In the genomic region with DNA sequence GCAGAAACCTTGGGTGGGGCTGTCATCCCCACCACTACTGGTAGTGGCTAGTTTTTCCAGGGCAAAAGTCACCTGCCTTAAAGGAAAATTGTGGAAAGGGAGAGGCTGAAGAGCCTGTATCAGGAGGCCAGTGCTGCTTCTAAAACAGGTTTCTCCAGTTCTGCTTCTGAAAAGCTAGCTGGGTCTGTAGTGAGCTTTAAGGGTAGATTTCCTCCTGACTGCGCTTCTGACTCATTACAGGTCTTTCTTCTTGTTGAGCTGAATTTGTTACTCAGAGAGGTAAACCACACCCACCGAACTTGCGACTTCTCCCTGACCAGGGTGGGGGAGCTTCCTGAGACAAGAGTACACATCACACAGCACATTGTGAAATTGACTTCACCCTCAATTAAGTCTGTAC, we compare ENCODE assay signal across 11 mouse cellular contexts. TPM values are rescaled to one million over a fixed set of nuclear protein-coding genes. Genes with fewer than 3 reads are reported as not detected.
A peak's percentile ranks its signal among the peaks of the same experiment; 100 is the strongest.
DNase-seq lines count a peak whose midpoint lies in the region; ATAC-seq lines count a peak whose summit lies in the region.
"Had no signal": no experiment of that assay in that cellular context is flagged by ENCODE, and none has a peak within 500 bp of the region (broad histone marks: within the 10 kb centered on the region; RNA-seq: fewer than 3 reads in every experiment).

No protein-coding gene starts in this region.

- H3K9me3 ChIP-seq in forebrain, embryonic 12.5 days, result no peaks in the 10 kb centered on the region
- H3K9me3 ChIP-seq: forebrain, embryonic 15.5 days had no signal

- no peaks in the 10 kb centered on the region for H3K27me3 ChIP-seq in forebrain, embryonic 12.5 days
- H3K27me3 ChIP-seq: forebrain, embryonic 15.5 days had no signal

- H3K4me3 ChIP-seq in forebrain, embryonic 12.5 days (replicated peaks), result no peak overlapping the region
- H3K4me3 ChIP-seq: forebrain, embryonic 15.5 days had no signal

- DNase-seq in urinary bladder, postnatal 25 days (ENCODE audit: low spot score), result peak; percentile 23
- DNase-seq in urinary bladder, adult 2 months (ENCODE audit: low spot score), result no peak
- no peak for DNase-seq in cerebellum, adult 8-10 months
- DNase-seq in frontal cortex, postnatal 10 days (ENCODE audit: low spot score in 2 of 2), result no peak
- no peak for DNase-seq in adrenal gland, postnatal 14 days
- DNase-seq: kidney, adult 18-20 months; right cerebral cortex, postnatal 25 days had no signal

- H3K4me2 ChIP-seq in forebrain, embryonic 12.5 days, result no peak overlapping the region
- H3K4me2 ChIP-seq: forebrain, embryonic 15.5 days had no signal

- H3K36me3 ChIP-seq in forebrain, embryonic 12.5 days (replicated peaks), result no peaks in the 10 kb centered on the region
- H3K36me3 ChIP-seq: forebrain, embryonic 15.5 days had no signal

- no peaks in the 10 kb centered on the region for H3K4me1 ChIP-seq in forebrain, embryonic 12.5 days
- H3K4me1 ChIP-seq: forebrain, embryonic 15.5 days had no signal

- WGBS in forebrain, embryonic 12.5 days, result 80% methylated on average over 3 of the region's 3 CpGs

- ATAC-seq in erythroblast, adult 5-6 weeks (replicated peaks; ENCODE audit: low FRiP score, poor library complexity, severe bottlenecking), result peak; percentile 57; the same call in 1 of the 2 replicates
- ATAC-seq in megakaryocyte progenitor cell, adult 5-6 weeks (replicated peaks; ENCODE audit: poor library complexity), result peak; percentile 93
- ATAC-seq in forebrain, embryonic 12.5 days (ENCODE audit: low FRiP score), result no peak
- ATAC-seq: forebrain, embryonic 15.5 days had no signal

- H3K27ac ChIP-seq in forebrain, embryonic 12.5 days, result no peak overlapping the region
- H3K27ac ChIP-seq: forebrain, embryonic 15.5 days had no signal

- H3K9ac ChIP-seq in forebrain, embryonic 12.5 days, result no peak overlapping the region
- H3K9ac ChIP-seq: forebrain, embryonic 15.5 days had no signal

RNA-seq across cellular contexts. Expression of a gene that starts 33.1 kb away (rescaled TPM):
- polyA plus RNA-seq in urinary bladder, adult 2 months (2012; rRNA removed), result 38.3 and 43.9 TPM in 2 replicates
- 91.5 and 138 TPM in 2 replicates for total RNA-seq in erythroblast, adult 5-6 weeks (2015; ENCODE audit: low replicate concordance)
- 37.1 and 68.3 TPM in 2 replicates for total RNA-seq in erythroblast, adult 5-6 weeks (2017; ENCODE audit: low replicate concordance)
- 218 and 248 TPM in 2 replicates for total RNA-seq in megakaryocyte progenitor cell, adult 5-6 weeks (2015)
- 110 and 139 TPM in 2 replicates for total RNA-seq in megakaryocyte progenitor cell, adult 5-6 weeks (2017)
- polyA plus RNA-seq in forebrain, embryonic 12.5 days (2016; fragmentation: Nextera tagmentation; extraction: Ambion mirVana), result 29.0 and 34.0 TPM in 2 replicates
- 52.0 and 52.6 TPM in 2 replicates for total RNA-seq in adrenal gland, postnatal 14 days (2021)
